Mouse (Mus musculus) bone marrow, adult 2 months (tissue): ENCODE measurements around the gene Cemip. TPM values are rescaled to one million over a fixed set of nuclear protein-coding genes. Genes with fewer than 3 reads are reported as not detected.

Source experiments
- H3K27ac ChIP-seq: fragments of 200-500 bp; 2 replicates; pipeline ENCODE4 v1.5.1; 2012; ENCODE audit warnings: low read depth, mild to moderate bottlenecking, control low read depth, inconsistent platforms, low read length; ENCODE audit not compliant: control insufficient read depth, poor library complexity, insufficient read depth
- H3K4me1 ChIP-seq: fragments of 200-500 bp; 2 replicates; pipeline ENCODE4 v1.6.1; 2011; ENCODE audit warnings: low read length; ENCODE audit not compliant: control insufficient read depth, insufficient read depth
- H3K4me3 ChIP-seq: fragments of 200-500 bp; replicated peaks from 2 replicates; pipeline ENCODE3; 2011; ENCODE audit warnings: mild to moderate bottlenecking, low read depth, low read length, control low read depth; ENCODE audit not compliant: control insufficient read depth
- CTCF ChIP-seq: fragments of 200-500 bp; IDR thresholded peaks from 2 replicates; pipeline ENCODE4 v1.5.1; 2011; ENCODE audit warnings: low read length, control low read depth; ENCODE audit not compliant: control insufficient read depth, insufficient read depth
- POLR2A ChIP-seq: fragments of 200-500 bp; IDR thresholded peaks from 2 replicates; pipeline ENCODE4 v1.6.1; 2011; ENCODE audit warnings: low read depth, mild to moderate bottlenecking, control low read depth, low read length, borderline replicate concordance; ENCODE audit not compliant: control insufficient read depth
- WGBS: fragments of 180-500 bp; shearing (Covaris S2); methylation state at CpG from one replicate; pipeline ENCODE4 v1.1.7; 2018; 5-methylcytosine and 5-hydroxymethylcytosine counted together
- polyA plus RNA-seq: library from polyadenylated mRNA; stranded (reverse); fragments of >200 nt; gene quantifications from 2 replicates; pipeline ENCODE4 v1.2.4, GENCODE M21; 2011; ENCODE audit warnings: low replicate concordance; ENCODE audit not compliant: missing spikeins, insufficient read depth, insufficient read length

The Cemip gene
- polyA plus RNA-seq, 1 experiment, result 1.2 TPM

- 77% methylated on average over 1 of the region's 1 CpGs for WGBS
- no peak overlapping the region for H3K27ac ChIP-seq
- no peaks in the 10 kb centered on the region for H3K4me1 ChIP-seq
- no peak overlapping the region for H3K4me3 ChIP-seq
- no peak for TF ChIP-seq POLR2A
- no peak for TF ChIP-seq CTCF
These were observed 107.9 kb downstream of the Cemip start for GRCm38 (mm10) chr7:83978410-83978809.

- Histone ChIP-seq H3K27ac (no peak overlapping the region), H3K4me3 (no peak overlapping the region), H3K4me1 (no peaks in the 10 kb centered on the region)
- TF ChIP-seq CTCF (no peak), POLR2A (no peak)
- WGBS, result 65% methylated on average over 6 of the region's 6 CpGs
These were observed 109.8 kb downstream of the Cemip start for GRCm38 (mm10) chr7:83976413-83976958.

DNA sequence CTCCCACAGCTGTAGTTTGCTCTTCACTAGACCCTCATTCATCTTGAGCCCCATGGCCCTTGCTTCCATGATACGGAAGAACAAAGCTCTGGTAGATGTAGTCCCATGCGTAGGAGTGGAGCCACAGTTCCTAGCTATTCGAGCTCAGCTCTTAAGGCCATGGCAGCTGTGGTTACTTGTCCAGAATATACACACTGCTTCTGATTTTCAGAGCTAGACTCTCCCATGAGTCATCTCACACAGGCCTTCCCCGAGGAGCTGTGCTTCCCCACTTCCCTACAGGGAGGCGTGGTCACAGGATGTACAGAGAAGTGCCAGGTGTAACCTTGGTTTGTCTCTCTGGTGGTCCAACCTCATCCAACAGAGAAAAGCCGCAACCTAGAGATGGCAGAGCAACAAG lies 111.0 kb downstream of the Cemip start:
- no peaks in the 10 kb centered on the region for H3K4me1 ChIP-seq
- TF ChIP-seq CTCF, result no peak
- TF ChIP-seq POLR2A, result no peak
- no peak overlapping the region for H3K4me3 ChIP-seq
- H3K27ac ChIP-seq, result no peak overlapping the region
- WGBS, result 66% methylated on average over 6 of the region's 6 CpGs

DNA sequence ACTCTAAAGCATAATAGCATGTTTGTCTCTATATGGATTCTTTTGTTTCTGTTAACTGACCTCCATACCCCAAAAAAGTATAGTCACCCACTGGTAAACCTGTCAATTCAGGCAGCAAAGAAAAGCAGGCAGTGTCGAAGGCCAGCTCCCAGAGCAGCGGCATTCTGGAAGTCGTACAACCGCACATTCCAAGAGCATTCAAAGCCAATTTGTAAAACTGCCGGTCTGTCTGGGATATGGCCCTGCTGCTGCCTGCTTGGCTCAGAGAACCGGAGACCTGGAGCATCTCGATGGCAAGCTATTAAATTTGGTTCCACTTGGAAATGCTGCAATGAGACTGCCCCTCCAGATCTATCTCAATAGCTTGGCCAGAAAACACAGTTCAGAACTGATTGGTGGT lies 113.8 kb downstream of the Cemip start:
- no peak overlapping the region for H3K27ac ChIP-seq
- TF ChIP-seq POLR2A, result no peak
- no peak for TF ChIP-seq CTCF
- no peak overlapping the region for H3K4me3 ChIP-seq
- 77% methylated on average over 7 of the region's 7 CpGs for WGBS
- H3K4me1 ChIP-seq, result no peaks in the 10 kb centered on the region

DNA sequence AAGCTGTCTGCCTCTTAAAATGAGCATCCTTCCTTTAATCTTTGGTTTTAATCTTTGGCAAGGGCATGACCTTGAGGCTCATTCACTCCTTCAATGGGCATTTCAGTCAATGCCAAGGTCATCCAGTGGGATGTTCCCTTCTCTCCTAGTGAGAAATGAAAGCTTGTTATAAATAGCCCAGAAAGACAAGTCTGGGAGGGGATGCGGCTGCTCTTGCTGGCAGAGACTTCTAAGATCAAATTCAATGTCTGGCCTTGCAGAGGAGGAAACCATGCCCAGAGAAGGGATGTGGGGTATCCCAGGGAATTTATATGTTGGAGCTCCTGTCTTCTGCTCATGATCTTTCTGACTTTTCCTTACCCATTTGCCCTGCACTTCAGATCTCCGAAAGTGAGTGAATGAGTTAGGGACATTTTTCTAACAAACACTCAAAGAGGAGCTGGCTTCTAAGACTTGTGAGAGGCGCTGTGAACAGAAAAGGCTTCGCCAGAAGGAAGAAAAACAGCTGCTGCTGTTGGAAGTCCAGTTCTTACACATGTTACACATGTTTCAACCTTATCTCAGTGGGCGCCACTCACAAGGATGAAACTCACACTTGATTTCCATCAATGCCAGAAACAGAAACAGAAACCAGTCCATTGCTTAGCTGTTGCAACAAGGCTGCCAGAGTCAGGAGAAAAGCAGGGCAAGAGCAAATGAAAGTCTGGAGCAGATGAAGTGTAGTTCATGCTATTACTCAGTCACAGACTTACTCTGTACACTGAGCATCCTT lies 120.1 kb downstream of the Cemip start:
- Histone ChIP-seq H3K27ac (no peak overlapping the region), H3K4me1 (no peaks in the 10 kb centered on the region), H3K4me3 (no peak overlapping the region)
- 73% methylated on average over 5 of the region's 5 CpGs for WGBS
- no peak for TF ChIP-seq POLR2A
- no peak for TF ChIP-seq CTCF

DNA sequence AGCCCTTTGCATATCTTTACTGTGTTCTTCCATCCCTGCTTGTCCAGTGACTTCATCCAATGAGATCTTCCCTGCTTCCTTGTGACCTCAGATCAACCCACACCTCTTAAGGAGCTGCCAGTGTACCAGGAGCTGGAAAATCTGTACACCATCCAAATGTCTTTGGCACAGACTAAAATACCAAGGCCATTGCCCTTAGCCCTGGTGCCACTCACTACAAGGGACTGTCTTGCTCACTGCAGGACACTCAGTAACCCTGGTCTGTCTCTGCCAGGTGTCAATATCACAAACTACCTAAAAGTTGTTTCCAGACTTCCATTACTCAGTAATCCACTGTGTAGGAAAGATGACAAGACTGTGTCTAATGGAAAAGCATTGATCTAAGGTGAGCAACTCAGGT lies 121.1 kb downstream of the Cemip start:
- no peak for TF ChIP-seq CTCF
- Histone ChIP-seq H3K4me3 (no peak overlapping the region), H3K27ac (no peak overlapping the region), H3K4me1 (no peaks in the 10 kb centered on the region)

DNA sequence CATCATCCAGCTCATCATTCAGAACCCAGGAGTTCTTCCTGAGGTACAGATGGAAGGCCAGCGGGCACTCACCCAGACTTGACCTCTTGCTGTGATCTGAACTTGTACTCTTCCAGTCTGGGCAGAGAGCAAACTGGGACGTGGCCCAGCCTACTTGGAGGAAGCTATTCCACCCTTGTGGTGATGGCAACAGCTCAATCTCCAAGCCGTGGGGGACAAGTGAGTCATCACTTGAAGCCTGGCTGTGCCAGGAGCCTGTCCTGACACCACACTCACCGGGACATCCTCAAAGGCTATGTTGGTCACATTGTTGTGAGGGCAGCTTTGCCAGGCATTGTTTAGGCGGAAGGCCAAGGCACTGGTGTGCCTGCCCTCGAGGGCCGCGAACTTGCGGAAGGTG lies 133.8 kb downstream of the Cemip start:
- TF ChIP-seq CTCF (no peak), POLR2A (no peak)
- H3K4me3 ChIP-seq, result no peak overlapping the region
- WGBS, result 82% methylated on average over 9 of the region's 9 CpGs
- no peaks in the 10 kb centered on the region; the same call in 1 of the 2 replicates for H3K4me1 ChIP-seq
- H3K27ac ChIP-seq, result no peak overlapping the region

DNA sequence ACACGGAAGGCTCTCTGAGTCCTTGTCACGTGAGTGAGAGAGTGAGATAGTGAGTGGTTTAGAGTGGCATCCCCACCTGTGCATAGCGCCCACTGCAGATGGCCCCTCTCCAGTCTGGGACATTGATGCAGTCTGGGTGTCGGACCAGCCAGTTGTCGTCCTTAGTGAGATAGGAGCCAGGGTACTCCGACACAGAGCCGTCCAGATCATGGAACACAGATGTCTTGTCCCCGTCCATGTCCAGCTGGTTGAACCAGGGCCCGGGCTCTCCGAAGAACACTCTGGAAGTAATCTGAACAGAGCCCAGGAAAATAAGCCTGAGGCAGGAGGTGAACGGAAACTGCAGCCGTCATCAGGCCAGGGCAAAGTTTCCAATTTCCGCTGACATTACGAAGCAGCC lies 135.0 kb downstream of the Cemip start:
- H3K4me3 ChIP-seq, result no peak overlapping the region
- no peaks in the 10 kb centered on the region; the same call in 1 of the 2 replicates for H3K4me1 ChIP-seq
- TF ChIP-seq POLR2A (no peak), CTCF (no peak)
- WGBS, result 88% methylated on average over 14 of the region's 14 CpGs
- no peak overlapping the region for H3K27ac ChIP-seq

DNA sequence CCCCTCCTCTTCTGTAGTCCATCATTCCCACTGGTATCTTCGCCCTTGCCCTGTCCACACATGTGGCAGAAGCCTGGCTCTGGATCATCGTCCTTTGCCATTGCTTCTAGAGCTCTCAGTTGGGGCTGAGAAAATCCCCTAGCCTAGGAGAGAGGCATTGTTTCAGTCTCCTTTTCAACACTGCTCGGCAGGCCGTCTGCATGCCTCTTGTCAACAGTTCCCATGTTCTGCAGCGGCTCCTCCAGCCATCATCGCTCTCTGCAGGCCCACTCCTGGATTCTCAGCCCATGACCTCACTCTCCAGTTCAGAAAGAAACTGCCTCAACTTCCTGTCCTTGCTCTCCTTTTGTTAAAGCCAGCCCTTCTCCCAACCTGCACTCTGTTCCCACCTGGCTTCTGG lies 136.6 kb downstream of the Cemip start:
- 73% methylated on average over 6 of the region's 6 CpGs for WGBS
- TF ChIP-seq POLR2A (no peak), CTCF (no peak)
- H3K27ac ChIP-seq, result no peak overlapping the region
- no peak overlapping the region for H3K4me3 ChIP-seq
- no peaks in the 10 kb centered on the region; the same call in 1 of the 2 replicates for H3K4me1 ChIP-seq
